Mouse (Mus musculus): ENCODE measurements at regions not wholly inside any gene's neighbourhood (a gene's known extent, or its start where the extent isn't known, plus 50 kb on each side); places are given as distances from the start of the nearest gene placed in this dataset.

DNA sequence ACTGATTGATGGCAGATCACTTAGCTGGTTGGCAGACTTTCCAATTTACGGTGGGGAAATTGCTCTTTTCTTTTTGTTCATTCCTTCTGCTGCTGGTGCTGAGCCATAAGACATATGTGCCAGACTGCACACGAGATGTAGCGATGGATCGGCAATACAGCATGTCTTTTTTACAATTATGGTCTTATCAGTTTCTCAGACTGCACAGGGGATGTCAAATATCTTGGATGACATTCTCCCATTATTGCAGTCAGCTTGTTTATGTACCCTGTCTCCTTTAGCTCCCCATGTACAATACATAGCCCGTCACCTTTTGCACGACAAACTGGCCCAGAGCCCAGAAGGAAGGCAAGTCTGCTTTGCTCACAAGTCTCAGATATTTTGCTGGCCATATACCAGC lies 976.3 kb upstream of the Got2 start:
- no peak for DNase-seq (ENCODE audit: low spot score)
- Histone ChIP-seq H3K4me3 (replicated peaks; ENCODE audit: low read length) (0 out of 2 replicates have a peak overlapping the region, but pooled peaks have one; percentile 7), H3K36me3 (ENCODE audit: control insufficient read depth, insufficient read depth, low read length) (no peaks in the 10 kb centered on the region), H3K4me2 (replicated peaks; ENCODE audit: low read depth, low read length, severe bottlenecking) (no peak overlapping the region), H3K9me3 (ENCODE audit: control insufficient read depth, low read length) (no peaks in the 10 kb centered on the region), H3K9ac (ENCODE audit: low read depth, low read length, severe bottlenecking) (no peak overlapping the region), H3K4me1 (ENCODE audit: control insufficient read depth, insufficient read depth, low read length) (no peaks in the 10 kb centered on the region), H3K27me3 (ENCODE audit: control insufficient read depth, insufficient read depth, low read length) (no peaks in the 10 kb centered on the region), H3K27ac (replicated peaks; ENCODE audit: low read depth, low read length) (no peak overlapping the region)
- no peak for TF ChIP-seq POLR2A (IDR thresholded peaks at IDR 0.05; ENCODE audit: borderline replicate concordance, extremely low read depth, insufficient read depth, insufficient read length)
- 40% methylated on average over 6 of the region's 6 CpGs for WGBS
- no peak for ATAC-seq (ENCODE audit: low FRiP score, low read depth)

DNA sequence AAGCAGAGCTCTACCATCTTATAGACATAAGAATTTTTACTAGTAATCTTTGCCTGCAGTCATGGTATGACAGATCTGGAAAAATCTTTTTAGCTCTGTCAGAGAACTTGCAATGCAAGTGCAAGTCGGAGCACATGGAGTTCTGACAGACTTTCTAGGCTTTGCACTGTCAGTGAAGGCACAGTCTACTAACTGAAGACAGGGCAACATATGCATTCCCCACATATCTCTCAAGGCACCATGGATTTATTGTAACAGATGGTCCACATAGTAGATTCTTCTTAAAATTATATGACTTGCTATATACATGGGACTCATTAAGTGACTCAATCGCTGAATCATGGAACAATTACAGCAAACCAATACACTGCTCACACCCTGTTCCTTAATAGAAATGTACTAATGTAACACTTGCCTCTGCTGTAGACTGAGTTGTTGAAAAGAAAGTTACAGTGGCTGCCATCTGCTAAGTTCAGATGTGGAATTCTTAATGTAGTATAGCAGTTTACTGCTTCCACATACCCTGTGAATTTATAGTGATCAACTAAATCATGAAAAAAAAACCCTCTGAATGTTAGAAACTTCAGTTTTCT lies 972.6 kb upstream of the Got2 start:
- DNase-seq (ENCODE audit: low spot score) = peak; percentile 3
- no peak for TF ChIP-seq POLR2A (IDR thresholded peaks at IDR 0.05; ENCODE audit: borderline replicate concordance, extremely low read depth, insufficient read depth, insufficient read length)
- H3K27me3 ChIP-seq (ENCODE audit: control insufficient read depth, insufficient read depth, low read length) = no peaks in the 10 kb centered on the region
- no peak for ATAC-seq (ENCODE audit: low FRiP score, low read depth)
- H3K4me2 ChIP-seq (replicated peaks; ENCODE audit: low read depth, low read length, severe bottlenecking) = no peak overlapping the region
- no peak overlapping the region for H3K27ac ChIP-seq (replicated peaks; ENCODE audit: low read depth, low read length)
- no peak overlapping the region for H3K9ac ChIP-seq (ENCODE audit: low read depth, low read length, severe bottlenecking)
- H3K4me3 ChIP-seq (replicated peaks; ENCODE audit: low read length) = no peak overlapping the region
- no peaks in the 10 kb centered on the region for H3K9me3 ChIP-seq (ENCODE audit: control insufficient read depth, low read length)
- H3K36me3 ChIP-seq (ENCODE audit: control insufficient read depth, insufficient read depth, low read length) = no peaks in the 10 kb centered on the region
- 67% methylated on average over 2 of the region's 2 CpGs for WGBS
- no peaks in the 10 kb centered on the region for H3K4me1 ChIP-seq (ENCODE audit: control insufficient read depth, insufficient read depth, low read length)

DNA sequence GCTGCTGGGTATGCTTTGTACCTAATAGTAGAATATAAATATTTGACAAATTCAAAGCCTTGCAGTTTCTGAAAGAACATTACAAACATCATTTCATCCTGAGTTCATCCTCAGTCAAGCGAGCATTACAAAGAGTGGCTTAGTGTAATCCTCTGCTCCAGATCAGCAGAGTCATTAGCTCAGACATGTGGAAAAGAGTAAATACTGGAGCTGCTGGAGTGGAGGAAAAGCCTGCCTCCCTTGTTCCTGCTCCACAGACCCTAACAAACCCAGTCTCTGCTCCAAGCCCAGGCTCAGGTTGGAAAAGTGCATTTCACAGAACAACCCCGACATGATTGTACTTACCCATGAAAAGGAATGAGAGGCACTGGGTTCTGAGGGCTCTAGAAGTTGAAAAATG lies 955.2 kb upstream of the Got2 start:
- ATAC-seq (ENCODE audit: low FRiP score, low read depth) = no peak
- Histone ChIP-seq H3K9ac (ENCODE audit: low read depth, low read length, severe bottlenecking) (no peak overlapping the region), H3K4me1 (ENCODE audit: control insufficient read depth, insufficient read depth, low read length) (no peaks in the 10 kb centered on the region), H3K27me3 (ENCODE audit: control insufficient read depth, insufficient read depth, low read length) (no peaks in the 10 kb centered on the region), H3K4me3 (replicated peaks; ENCODE audit: low read length) (no peak overlapping the region), H3K4me2 (replicated peaks; ENCODE audit: low read depth, low read length, severe bottlenecking) (no peak overlapping the region), H3K36me3 (ENCODE audit: control insufficient read depth, insufficient read depth, low read length) (no peaks in the 10 kb centered on the region), H3K9me3 (ENCODE audit: control insufficient read depth, low read length) (no peaks in the 10 kb centered on the region), H3K27ac (replicated peaks; ENCODE audit: low read depth, low read length) (no peak overlapping the region)
- TF ChIP-seq POLR2A (IDR thresholded peaks at IDR 0.05; ENCODE audit: borderline replicate concordance, extremely low read depth, insufficient read depth, insufficient read length) = no peak
- DNase-seq (ENCODE audit: low spot score) = no peak
- WGBS = 80% methylated on average over 2 of the region's 2 CpGs

GRCm38 (mm10) chr8:96835532-96835931 lies 947.2 kb upstream of the Got2 start:
- Histone ChIP-seq H3K9me3 (ENCODE audit: control insufficient read depth, low read length) (no peaks in the 10 kb centered on the region), H3K4me2 (replicated peaks; ENCODE audit: low read depth, low read length, severe bottlenecking) (no peak overlapping the region), H3K4me1 (ENCODE audit: control insufficient read depth, insufficient read depth, low read length) (no peaks in the 10 kb centered on the region), H3K4me3 (replicated peaks; ENCODE audit: low read length) (no peak overlapping the region), H3K9ac (ENCODE audit: low read depth, low read length, severe bottlenecking) (no peak overlapping the region), H3K27me3 (ENCODE audit: control insufficient read depth, insufficient read depth, low read length) (no peaks in the 10 kb centered on the region), H3K27ac (replicated peaks; ENCODE audit: low read depth, low read length) (no peak overlapping the region), H3K36me3 (ENCODE audit: control insufficient read depth, insufficient read depth, low read length) (no peaks in the 10 kb centered on the region)
- DNase-seq (ENCODE audit: low spot score) (no peak), ATAC-seq (ENCODE audit: low FRiP score, low read depth) (no peak)
- 88% methylated on average over 3 of the region's 3 CpGs for WGBS
- no peak for TF ChIP-seq POLR2A (IDR thresholded peaks at IDR 0.05; ENCODE audit: borderline replicate concordance, extremely low read depth, insufficient read depth, insufficient read length)

GRCm38 (mm10) chr8:96834673-96835072 lies 946.3 kb upstream of the Got2 start:
- Histone ChIP-seq H3K27ac (replicated peaks; ENCODE audit: low read depth, low read length) (no peak overlapping the region), H3K9me3 (ENCODE audit: control insufficient read depth, low read length) (no peaks in the 10 kb centered on the region), H3K36me3 (ENCODE audit: control insufficient read depth, insufficient read depth, low read length) (no peaks in the 10 kb centered on the region), H3K4me1 (ENCODE audit: control insufficient read depth, insufficient read depth, low read length) (no peaks in the 10 kb centered on the region), H3K4me3 (replicated peaks; ENCODE audit: low read length) (no peak overlapping the region), H3K27me3 (ENCODE audit: control insufficient read depth, insufficient read depth, low read length) (no peaks in the 10 kb centered on the region), H3K4me2 (replicated peaks; ENCODE audit: low read depth, low read length, severe bottlenecking) (no peak overlapping the region), H3K9ac (ENCODE audit: low read depth, low read length, severe bottlenecking) (no peak overlapping the region)
- no peak for TF ChIP-seq POLR2A (IDR thresholded peaks at IDR 0.05; ENCODE audit: borderline replicate concordance, extremely low read depth, insufficient read depth, insufficient read length)
- whole genome bisulfite sequencing = 50% methylated on average over 2 of the region's 2 CpGs
- no peak for DNase-seq (ENCODE audit: low spot score)
- ATAC-seq (ENCODE audit: low FRiP score, low read depth) = no peak

DNA sequence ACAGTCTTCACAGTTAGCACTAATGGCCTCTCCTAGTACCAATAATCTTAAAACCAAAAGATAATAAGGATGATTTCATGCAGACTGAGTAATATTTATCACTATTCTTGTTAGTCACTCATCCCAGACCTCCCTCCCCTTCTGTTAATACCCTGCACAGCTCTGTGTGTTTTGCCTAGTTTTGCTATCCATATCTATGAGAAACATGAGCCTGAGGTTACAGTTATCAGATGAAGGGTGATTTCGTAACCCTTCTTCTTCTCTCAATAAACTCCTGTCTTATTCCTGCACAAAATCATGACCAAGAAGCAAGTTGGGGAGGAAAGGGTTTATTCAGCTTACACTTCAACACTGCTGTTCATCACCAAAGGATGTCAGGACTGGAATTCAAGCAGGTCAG lies 940.9 kb upstream of the Got2 start:
- H3K4me2 ChIP-seq (replicated peaks; ENCODE audit: low read depth, low read length, severe bottlenecking) = no peak overlapping the region
- TF ChIP-seq POLR2A (IDR thresholded peaks at IDR 0.05; ENCODE audit: borderline replicate concordance, extremely low read depth, insufficient read depth, insufficient read length) = no peak
- 90% methylated on average over 1 of the region's 1 CpGs for WGBS
- no peak for DNase-seq (ENCODE audit: low spot score)
- no peak for ATAC-seq (ENCODE audit: low FRiP score, low read depth)
- no peak overlapping the region for H3K9ac ChIP-seq (ENCODE audit: low read depth, low read length, severe bottlenecking)
- H3K4me3 ChIP-seq (replicated peaks; ENCODE audit: low read length) = no peak overlapping the region
- no peaks in the 10 kb centered on the region for H3K9me3 ChIP-seq (ENCODE audit: control insufficient read depth, low read length)
- H3K36me3 ChIP-seq (ENCODE audit: control insufficient read depth, insufficient read depth, low read length) = no peaks in the 10 kb centered on the region
- H3K27me3 ChIP-seq (ENCODE audit: control insufficient read depth, insufficient read depth, low read length) = no peaks in the 10 kb centered on the region
- no peak overlapping the region for H3K27ac ChIP-seq (replicated peaks; ENCODE audit: low read depth, low read length)
- H3K4me1 ChIP-seq (ENCODE audit: control insufficient read depth, insufficient read depth, low read length) = no peaks in the 10 kb centered on the region
